Mouse (Mus musculus) ES-Bruce4 (cell line): ENCODE measurements around the gene Ldb3. TPM values are rescaled to one million over a fixed set of nuclear protein-coding genes. Genes with fewer than 3 reads are reported as not detected.

Experiments used
- H3K27ac ChIP-seq: 2 replicates; pipeline ENCODE4 v1.5.1; 2012; ENCODE audit warnings: low read length, inconsistent platforms; ENCODE audit not compliant: insufficient read depth
- H3K27me3 ChIP-seq: 2 replicates; pipeline ENCODE4 v1.6.1; 2012; ENCODE audit warnings: mild to moderate bottlenecking, low read length, inconsistent platforms; ENCODE audit not compliant: control insufficient read depth, poor library complexity, insufficient read depth, severe bottlenecking
- H3K36me3 ChIP-seq: 2 replicates; pipeline ENCODE4 v1.6.1; 2012; ENCODE audit warnings: inconsistent platforms, mild to moderate bottlenecking, low read length, moderate library complexity; ENCODE audit not compliant: control insufficient read depth, poor library complexity, insufficient read depth, severe bottlenecking
- H3K4me1 ChIP-seq: one replicate; pipeline ENCODE4 v1.8.1; 2011; ENCODE audit warnings: low read length; ENCODE audit not compliant: control insufficient read depth, insufficient read depth
- H3K4me3 ChIP-seq: 2 replicates; pipeline ENCODE4 v1.5.1; 2011; ENCODE audit warnings: low read depth, mild to moderate bottlenecking, low read length
- H3K9ac ChIP-seq: 2 replicates; pipeline ENCODE4 v1.6.1; 2012; ENCODE audit warnings: low read depth, mild to moderate bottlenecking, inconsistent platforms; ENCODE audit not compliant: poor library complexity, severe bottlenecking
- H3K9me3 ChIP-seq: replicated peaks from 2 replicates; pipeline ENCODE4 v1.6.1; 2012; ENCODE audit warnings: mild to moderate bottlenecking, low read length, inconsistent platforms; ENCODE audit not compliant: control insufficient read depth, poor library complexity, insufficient read depth, severe bottlenecking
- CTCF ChIP-seq: IDR thresholded peaks from one replicate; pipeline ENCODE4 v1.8.1; 2011; ENCODE audit warnings: low read depth, low read length
- EP300 ChIP-seq: IDR thresholded peaks from 2 replicates; pipeline ENCODE4 v1.6.1; 2011; ENCODE audit warnings: low read depth, low read length; ENCODE audit not compliant: insufficient read depth
- POLR2A ChIP-seq: IDR thresholded peaks from one replicate; pipeline ENCODE4 v1.8.1; 2011; ENCODE audit warnings: low read length; ENCODE audit not compliant: insufficient read depth
- polyA plus RNA-seq: library from polyadenylated mRNA; stranded (reverse); fragments of >200 nt; gene quantifications from 2 replicates; pipeline ENCODE4 v1.2.4, GENCODE M21; 2011; ENCODE audit warnings: low read depth; ENCODE audit not compliant: missing spikeins, insufficient read depth, insufficient read length

Ldb3 gene
- polyA plus RNA-seq, 1 experiment: 4.0 TPM

GRCm38 (mm10) chr14:34588005-34588404 is 477 bp downstream of the Ldb3 start:
- Histone ChIP-seq H3K9ac (no peak overlapping the region), H3K27me3 (no peaks in the 10 kb centered on the region), H3K9me3 (no peaks in the 10 kb centered on the region), H3K4me3 (no peak overlapping the region), H3K36me3 (no peaks in the 10 kb centered on the region), H3K4me1 (no peaks in the 10 kb centered on the region), H3K27ac (no peak overlapping the region)
- no peak for TF ChIP-seq POLR2A
- TF ChIP-seq CTCF: no peak
- no peak for TF ChIP-seq EP300

DNA sequence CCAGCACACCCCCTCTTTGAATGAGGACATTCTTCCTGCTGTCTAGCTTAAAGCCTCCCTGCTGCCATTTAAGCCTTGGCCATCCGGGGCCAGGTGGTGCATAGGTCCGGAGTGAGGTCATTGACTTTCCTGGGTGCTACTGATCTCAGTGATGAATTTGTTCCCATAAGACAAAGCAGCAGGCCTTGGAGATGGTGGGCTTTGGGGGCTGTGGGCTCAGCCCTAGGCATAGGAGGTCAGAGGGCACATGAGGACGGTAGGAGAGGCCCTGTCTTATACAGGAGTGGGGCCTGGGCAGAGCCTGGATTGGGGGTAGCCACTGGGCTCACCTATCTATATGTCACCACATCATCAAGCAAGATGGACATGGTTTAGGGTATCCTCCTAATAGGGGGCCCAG is 1.6 kb downstream of the Ldb3 start:
- Histone ChIP-seq H3K36me3 (no peaks in the 10 kb centered on the region), H3K9ac (no peak overlapping the region), H3K4me3 (no peak overlapping the region), H3K4me1 (no peaks in the 10 kb centered on the region), H3K9me3 (no peaks in the 10 kb centered on the region), H3K27ac (no peak overlapping the region), H3K27me3 (no peaks in the 10 kb centered on the region)
- TF ChIP-seq CTCF (no peak), POLR2A (no peak)

DNA sequence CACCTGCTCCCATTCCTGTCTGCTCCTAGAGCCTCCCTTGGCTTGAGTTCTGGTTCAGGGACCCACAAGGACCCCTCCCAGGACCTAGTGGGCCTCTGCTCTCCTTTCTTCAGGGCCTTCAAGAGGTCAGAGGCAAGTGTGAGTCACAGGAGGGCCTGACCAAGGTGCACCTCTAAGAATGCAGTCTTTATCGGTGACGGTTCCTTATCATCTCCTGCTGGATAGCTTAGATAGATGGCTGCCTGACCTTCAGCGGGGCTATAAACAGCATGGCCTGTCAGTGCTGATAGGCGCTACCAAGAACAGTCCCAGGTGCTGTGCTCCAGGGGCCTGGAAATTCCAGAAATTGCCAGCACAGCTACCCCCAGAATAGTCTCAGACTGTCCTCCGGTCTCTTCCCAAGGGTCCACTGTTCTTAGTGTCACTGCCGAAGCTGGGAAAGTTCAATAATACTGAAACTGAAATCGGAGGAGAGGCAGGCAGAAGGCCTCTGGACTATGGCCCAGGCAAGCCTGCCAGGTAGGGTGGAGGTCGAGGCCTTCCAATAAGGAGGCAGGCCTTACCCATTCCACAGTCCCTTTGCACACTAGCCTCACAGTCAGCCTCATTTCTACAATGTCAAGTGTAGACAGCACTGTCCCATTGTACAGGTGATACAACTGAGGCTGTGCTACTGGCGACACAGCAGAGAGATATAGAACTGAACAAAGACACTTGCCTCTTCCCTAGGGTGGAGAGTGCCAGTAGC is 3.0 kb downstream of the Ldb3 start:
- H3K36me3 ChIP-seq: no peaks in the 10 kb centered on the region
- no peak for TF ChIP-seq CTCF
- no peak for TF ChIP-seq POLR2A
- no peak for TF ChIP-seq EP300
- no peak overlapping the region for H3K4me3 ChIP-seq
- H3K9ac ChIP-seq: no peak overlapping the region
- no peaks in the 10 kb centered on the region for H3K27me3 ChIP-seq
- no peaks in the 10 kb centered on the region for H3K9me3 ChIP-seq
- no peak overlapping the region for H3K27ac ChIP-seq
- no peaks in the 10 kb centered on the region for H3K4me1 ChIP-seq

DNA sequence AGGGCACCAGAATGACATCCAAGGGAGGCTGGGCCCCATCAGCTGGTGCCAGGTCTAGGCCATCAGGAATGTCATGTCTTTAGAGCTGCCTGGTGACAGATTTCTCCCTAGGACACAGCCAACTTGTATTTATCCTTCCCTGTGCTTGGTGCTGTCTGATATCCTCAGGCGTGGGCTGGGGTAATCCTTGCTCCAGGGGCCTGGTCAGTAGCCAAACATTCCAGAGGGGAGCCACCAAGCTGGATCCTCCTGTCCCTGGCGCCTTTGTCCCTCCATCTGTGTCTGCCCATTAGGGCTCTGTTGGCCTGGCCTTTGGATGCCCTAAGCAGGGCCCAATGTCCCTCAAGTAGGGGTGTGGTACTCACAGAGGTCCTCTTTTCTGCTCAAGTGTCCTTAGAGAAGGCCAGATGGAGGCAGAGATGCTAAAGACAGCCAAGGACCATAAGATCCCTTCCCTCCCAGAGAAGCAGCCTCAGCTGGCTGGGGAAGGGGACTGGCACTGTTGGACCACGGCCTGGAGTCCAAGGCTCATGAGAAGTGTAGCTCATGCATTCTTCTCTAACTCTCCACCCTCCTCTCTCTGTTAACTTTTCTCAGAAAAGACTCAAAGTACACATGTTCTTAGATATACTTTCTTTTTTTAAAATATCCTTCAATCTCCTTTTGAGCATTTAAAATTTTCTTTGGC is 5.6 kb downstream of the Ldb3 start:
- Histone ChIP-seq H3K4me3 (no peak overlapping the region), H3K9me3 (no peaks in the 10 kb centered on the region), H3K36me3 (no peaks in the 10 kb centered on the region), H3K9ac (no peak overlapping the region), H3K27ac (no peak overlapping the region), H3K27me3 (no peaks in the 10 kb centered on the region), H3K4me1 (no peaks in the 10 kb centered on the region)
- TF ChIP-seq EP300: no peak
- TF ChIP-seq CTCF: no peak

- Histone ChIP-seq H3K4me3 (no peak overlapping the region), H3K9me3 (no peaks in the 10 kb centered on the region), H3K4me1 (no peaks in the 10 kb centered on the region), H3K9ac (no peak overlapping the region), H3K27me3 (no peaks in the 10 kb centered on the region), H3K36me3 (no peaks in the 10 kb centered on the region), H3K27ac (no peak overlapping the region)
- 0 out of 2 replicates have a peak, but pooled peaks have one; percentile 23 for TF ChIP-seq EP300
- TF ChIP-seq POLR2A: no peak
- TF ChIP-seq CTCF: no peak
Observed at GRCm38 (mm10) chr14:34576858-34577257, 11.6 kb downstream of the Ldb3 start.

GRCm38 (mm10) chr14:34574068-34574467 is 14.4 kb downstream of the Ldb3 start:
- H3K27ac ChIP-seq: no peak overlapping the region
- H3K4me1 ChIP-seq: no peaks in the 10 kb centered on the region
- H3K36me3 ChIP-seq: no peaks in the 10 kb centered on the region

More at GRCm38 (mm10) chr14:34574068-34574467, 14.4 kb downstream of the Ldb3 start:
- no peaks in the 10 kb centered on the region for H3K9me3 ChIP-seq
- peak; percentile 72 for TF ChIP-seq CTCF
- no peak for TF ChIP-seq EP300
- TF ChIP-seq POLR2A: no peak
- H3K9ac ChIP-seq: no peak overlapping the region
- H3K27me3 ChIP-seq: no peaks in the 10 kb centered on the region
- no peak overlapping the region for H3K4me3 ChIP-seq
